Mouse (Mus musculus) embryonic fibroblast, embryonic 13.5 days (primary cell): ENCODE measurements at regions not wholly inside any gene's neighbourhood (a gene's known extent, or its start where the extent isn't known, plus 50 kb on each side); places are given as distances from the start of the nearest gene placed in this dataset.

Experiments
- CTCF ChIP-seq: IDR thresholded peaks from 2 replicates; pipeline ENCODE4 v1.5.1; 2011; ENCODE audit warnings: mild to moderate bottlenecking, control low read depth, low read length, moderate library complexity, borderline replicate concordance; ENCODE audit not compliant: insufficient read depth
- POLR2A ChIP-seq: IDR thresholded peaks from 2 replicates; pipeline ENCODE4 v1.6.1; 2011; ENCODE audit warnings: low read depth, mild to moderate bottlenecking, control low read depth, low read length, moderate library complexity

- TF ChIP-seq POLR2A (no peak), CTCF (no peak)
These were observed 748.5 kb downstream of the Poteg start for GRCm38 (mm10) chr8:28195943-28196342.
